31 mouse cellular contexts compared by ENCODE assay signal in genomic region chr15:102449366-102449765, GRCm38 (mm10). TPM values are rescaled to one million over a fixed set of nuclear protein-coding genes. Genes with fewer than 3 reads are reported as not detected.
A peak's percentile ranks its signal among the peaks of the same experiment; 100 is the strongest.
DNase-seq lines count a peak whose midpoint lies in the region; ATAC-seq and TF ChIP-seq lines count a peak whose summit lies in the region.
"Had no signal": no experiment of that assay in that cellular context is flagged by ENCODE, and none has a peak within 500 bp of the region (broad histone marks: within the 10 kb centered on the region; RNA-seq: fewer than 3 reads in every experiment).

No protein-coding gene starts in this region.

- DNase-seq in heart, adult 11 months, result peak; percentile 55
- no peak for DNase-seq in heart, adult 9 months (ENCODE audit: low spot score in 2 of 2)
- peak; percentile 78 for DNase-seq in testis, postnatal 14 days (ENCODE audit: low spot score)
- DNase-seq in urinary bladder, postnatal 14 days (ENCODE audit: low spot score), result no peak
- DNase-seq: adrenal gland, adult 2 months; adrenal gland, postnatal 10 days; adrenal gland, postnatal 36 days; B cell, adult 2 months; cerebellum, adult 11 months; cerebellum, adult 18-20 months; cerebellum, adult 8-10 months; cerebellum, adult 9-11 months; cerebellum, postnatal 14 days; cerebellum, postnatal 36 days; embryo, embryonic 11 days; forebrain, postnatal 0 days had no signal

- H3K36me3 ChIP-seq in testis, adult 2 months (ENCODE audit: control insufficient read depth, insufficient read depth, low read length), result no peaks in the 10 kb centered on the region
- H3K36me3 ChIP-seq: embryonic facial prominence, embryonic 13.5 days; embryonic facial prominence, embryonic 15.5 days; forebrain, embryonic 15.5 days; G1E had no signal

- H3K4me1 ChIP-seq in testis, adult 2 months (ENCODE audit: control insufficient read depth, insufficient read depth, low read length), result peaks cover 8% of the 10 kb centered on the region
- H3K4me1 ChIP-seq: embryonic facial prominence, embryonic 13.5 days; embryonic facial prominence, embryonic 15.5 days; forebrain, embryonic 13.5 days; forebrain, embryonic 15.5 days had no signal

- TF ChIP-seq POLR2A in testis, adult 2 months (IDR thresholded peaks at IDR 0.05; ENCODE audit: control insufficient read depth, low read depth, low read length), result no peak

- no peaks in the 10 kb centered on the region for H3K27me3 ChIP-seq in testis, adult 2 months (ENCODE audit: control insufficient read depth, insufficient read depth, low read length)
- H3K27me3 ChIP-seq: embryonic facial prominence, embryonic 13.5 days; embryonic facial prominence, embryonic 15.5 days; forebrain, embryonic 13.5 days; forebrain, embryonic 15.5 days; Patski had no signal

- H3K4me3 ChIP-seq in testis, adult 2 months (ENCODE audit: control insufficient read depth, low read depth, low read length), result no peak overlapping the region
- H3K4me3 ChIP-seq: embryonic facial prominence, embryonic 13.5 days; embryonic facial prominence, embryonic 15.5 days; erythroblast, embryonic 14.5 days; forebrain, embryonic 13.5 days; forebrain, embryonic 15.5 days had no signal

- H3K27ac ChIP-seq in testis, adult 2 months (ENCODE audit: control insufficient read depth, insufficient read depth, low read depth, low read length), result peak overlapping the region; percentile 33; the same call in 1 of the 2 replicates
- H3K27ac ChIP-seq: embryonic facial prominence, embryonic 13.5 days; embryonic facial prominence, embryonic 15.5 days; forebrain, embryonic 13.5 days; forebrain, embryonic 15.5 days had no signal

- no peak for ATAC-seq in erythroid progenitor cell, adult 5-6 weeks (replicated peaks; ENCODE audit: low FRiP score, poor library complexity, severe bottlenecking)
- ATAC-seq: activated CD4-positive, CD25-positive, alpha-beta regulatory T cell, adult 4 months; CD4-positive, CD25-positive, alpha-beta regulatory T cell, adult 4 months; forebrain, embryonic 13.5 days; forebrain, embryonic 15.5 days; forebrain, postnatal 0 days; Patski had no signal

- TF ChIP-seq CTCF in testis, adult 2 months (IDR thresholded peaks at IDR 0.05; ENCODE audit: control insufficient read depth, insufficient read depth, insufficient replicate concordance, low read depth, low read length), result no peak

RNA-seq across cellular contexts. Expression of gene Amhr2, which starts 4.2 kb away (rescaled TPM):
- 131 and 168 TPM in 2 replicates for polyA plus RNA-seq in testis, adult 2 months (2012; rRNA removed)
- not detected in 2 replicates for total RNA-seq in erythroid progenitor cell, adult 5-6 weeks (2015; ENCODE audit: low replicate concordance)
- total RNA-seq in erythroid progenitor cell, adult 5-6 weeks (2017; ENCODE audit: low replicate concordance), result 3.6 TPM in 1 of 2 replicates, not detected in the other
- total RNA-seq: CH12.LX; common myeloid progenitor, adult 5-6 weeks; G1E had no signal
- polyA plus RNA-seq: activated CD4-positive, CD25-positive, alpha-beta regulatory T cell, adult 4 months; embryonic facial prominence, embryonic 11.5 days; embryonic facial prominence, embryonic 13.5 days; G1E; Patski had no signal

RNA-seq across cellular contexts. Expression of gene Prr13, which starts 9.5 kb away (rescaled TPM):
- 18.5 and 19.7 TPM in 2 replicates for polyA plus RNA-seq in testis, adult 2 months (2012; rRNA removed)
- 45.4 and 56.6 TPM in 2 replicates for total RNA-seq in erythroid progenitor cell, adult 5-6 weeks (2015; ENCODE audit: low replicate concordance)
- total RNA-seq in erythroid progenitor cell, adult 5-6 weeks (2017; ENCODE audit: low replicate concordance), result 18.6 and 49.4 TPM in 2 replicates

RNA-seq across cellular contexts. Expression of gene Pcbp2, which starts 21.0 kb away (rescaled TPM):
- 1,040 and 1,129 TPM in 2 replicates for polyA plus RNA-seq in testis, adult 2 months (2012; rRNA removed)
- total RNA-seq in erythroid progenitor cell, adult 5-6 weeks (2015; ENCODE audit: low replicate concordance), result 405 and 484 TPM in 2 replicates
- total RNA-seq in erythroid progenitor cell, adult 5-6 weeks (2017; ENCODE audit: low replicate concordance), result 185 and 238 TPM in 2 replicates

RNA-seq across cellular contexts. Expression of gene Sp1, which starts 43.4 kb away (rescaled TPM):
- 17.0 and 18.5 TPM in 2 replicates for polyA plus RNA-seq in testis, adult 2 months (2012; rRNA removed)
- 80.5 and 94.1 TPM in 2 replicates for total RNA-seq in erythroid progenitor cell, adult 5-6 weeks (2015; ENCODE audit: low replicate concordance)
- 70.4 and 79.1 TPM in 2 replicates for total RNA-seq in erythroid progenitor cell, adult 5-6 weeks (2017; ENCODE audit: low replicate concordance)

RNA-seq across cellular contexts. Expression of gene Gm10337, which starts 54.2 kb away (rescaled TPM):
- not detected in 2 replicates for polyA plus RNA-seq in testis, adult 2 months (2012; rRNA removed)
- not detected in 2 replicates for total RNA-seq in erythroid progenitor cell, adult 5-6 weeks (2015; ENCODE audit: low replicate concordance)
- total RNA-seq in erythroid progenitor cell, adult 5-6 weeks (2017; ENCODE audit: low replicate concordance), result not detected in 2 replicates
- total RNA-seq: adrenal gland, adult 2 months; adrenal gland, postnatal 36 days; CH12.LX; common myeloid progenitor, adult 5-6 weeks; forebrain, postnatal 0 days; G1E had no signal
- polyA plus RNA-seq: activated CD4-positive, CD25-positive, alpha-beta regulatory T cell, adult 4 months; adrenal gland, adult 2 months; CD4-positive, CD25-positive, alpha-beta regulatory T cell, adult 4 months; embryonic facial prominence, embryonic 11.5 days; erythroblast, embryonic 14.5 days; forebrain, embryonic 11.5 days; G1E had no signal

Comparison
In these comparisons a context has a peak if more than half of its experiments do, and no peak if none do; other contexts are left out.
1. DNase-seq: peak in heart, adult 11 months (single experiment) and testis, postnatal 14 days (single experiment); none in heart, adult 9 months (0 of 2) and urinary bladder, postnatal 14 days (single experiment).